Mouse (Mus musculus) heart, adult 2 months (tissue): ENCODE measurements around the gene Tnfsf8.

Experiments
- CTCF ChIP-seq: fragments of 200-600 bp; IDR thresholded peaks from 2 replicates; pipeline ENCODE4 v1.8.1; 2022; ENCODE audit warnings: antibody characterized with exemption, mild to moderate bottlenecking, moderate library complexity
- POLR2A ChIP-seq: fragments of 200-500 bp; IDR thresholded peaks from 2 replicates; pipeline ENCODE4 v1.6.1; 2011; ENCODE audit warnings: mild to moderate bottlenecking, low read depth, low read length, control low read depth; ENCODE audit not compliant: insufficient read depth

GRCm38 (mm10) chr4:63908511-63908910, 47.4 kb upstream of the Tnfsf8 start:
- TF ChIP-seq CTCF = no peak
- no peak for TF ChIP-seq POLR2A
